Mouse (Mus musculus) heart, embryonic 15.5 days (tissue): ENCODE data around the gene Mta3. TPM values are rescaled to one million over a fixed set of nuclear protein-coding genes. Genes with fewer than 3 reads are reported as not detected.

Source experiments
- ATAC-seq: fragments of 200-750 bp; cut with Nextera tagmentation; replicated peaks from 2 replicates; pipeline ENCODE4 v1.8.0; 2017; ENCODE audit warnings: low read depth, moderate TSS enrichment; ENCODE audit not compliant: insufficient number of reproducible peaks, insufficient read depth, low FRiP score
- H3K27ac ChIP-seq: fragments of 300-500 bp; sonication (generic); 2 replicates; pipeline ENCODE4 v1.5.1; 2015; ENCODE audit warnings: mild to moderate bottlenecking, inconsistent platforms
- H3K27me3 ChIP-seq: fragments of 300-500 bp; sonication (generic); 2 replicates; pipeline ENCODE4 v1.6.1; 2015; ENCODE audit warnings: inconsistent platforms
- H3K36me3 ChIP-seq: fragments of 300-500 bp; sonication (generic); 2 replicates; pipeline ENCODE4 v1.6.1; 2015; ENCODE audit warnings: mild to moderate bottlenecking, inconsistent platforms
- H3K4me1 ChIP-seq: fragments of 300-500 bp; sonication (generic); replicated peaks from 2 replicates; pipeline ENCODE4 v1.6.1; 2015; ENCODE audit warnings: inconsistent platforms
- H3K4me2 ChIP-seq: fragments of 300-500 bp; sonication (generic); 2 replicates; pipeline ENCODE4 v1.6.1; 2015; ENCODE audit warnings: inconsistent platforms, mild to moderate bottlenecking, moderate library complexity
- H3K4me3 ChIP-seq: fragments of 300-500 bp; sonication (generic); 2 replicates; pipeline ENCODE4 v1.5.1; 2015; ENCODE audit warnings: mild to moderate bottlenecking, inconsistent platforms
- H3K9ac ChIP-seq: fragments of 300-500 bp; sonication (generic); 2 replicates; pipeline ENCODE4 v1.6.1; 2015; ENCODE audit warnings: mild to moderate bottlenecking, inconsistent platforms
- H3K9me3 ChIP-seq: fragments of 300-500 bp; sonication (generic); replicated peaks from 2 replicates; pipeline ENCODE4 v1.6.1; 2016; ENCODE audit warnings: inconsistent platforms
- WGBS: fragments of 180-500 bp; shearing (Covaris S2); methylation state at CpG from one replicate; pipeline ENCODE4 v1.1.7; 2015; ENCODE audit warnings: mixed read lengths; 5-methylcytosine and 5-hydroxymethylcytosine counted together
- polyA plus RNA-seq: library from polyadenylated mRNA; unstranded; fragments of >200 nt; fragmentation: Nextera tagmentation; extraction: Ambion mirVana; gene quantifications from 2 replicates; pipeline ENCODE4 v1.2.1, GENCODE M21; 2015

Gene Mta3
- polyA plus RNA-seq, 1 experiment from 2014 or later, result 36.9 TPM

DNA sequence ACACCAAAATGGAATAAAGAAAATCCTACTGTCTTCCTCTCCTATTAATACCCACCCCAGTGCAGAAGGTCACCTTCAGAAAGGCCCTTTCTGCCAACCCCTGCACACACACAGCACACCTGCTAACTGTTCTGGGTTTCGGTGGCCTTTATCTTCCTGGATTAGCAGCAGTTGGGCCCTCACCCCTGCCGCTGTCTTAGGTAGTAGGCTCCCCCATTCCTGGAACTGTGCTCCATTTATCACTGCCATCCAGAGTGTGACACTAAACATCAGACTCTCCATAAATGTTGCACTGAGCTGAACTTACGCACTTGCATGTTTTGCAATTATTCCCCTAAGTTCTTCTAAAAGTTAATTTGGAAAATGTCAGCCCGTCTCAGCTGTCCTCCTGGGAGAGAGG, 14.6 kb upstream of the Mta3 start:
- Histone ChIP-seq H3K9ac (no peak overlapping the region), H3K4me3 (no peak overlapping the region), H3K27me3 (no peaks in the 10 kb centered on the region), H3K36me3 (no peaks in the 10 kb centered on the region), H3K27ac (no peak overlapping the region), H3K4me2 (no peak overlapping the region), H3K9me3 (no peaks in the 10 kb centered on the region), H3K4me1 (peaks cover 8% of the 10 kb centered on the region)
- WGBS, result 35% methylated on average over 4 of the region's 4 CpGs
- no peak for ATAC-seq

DNA sequence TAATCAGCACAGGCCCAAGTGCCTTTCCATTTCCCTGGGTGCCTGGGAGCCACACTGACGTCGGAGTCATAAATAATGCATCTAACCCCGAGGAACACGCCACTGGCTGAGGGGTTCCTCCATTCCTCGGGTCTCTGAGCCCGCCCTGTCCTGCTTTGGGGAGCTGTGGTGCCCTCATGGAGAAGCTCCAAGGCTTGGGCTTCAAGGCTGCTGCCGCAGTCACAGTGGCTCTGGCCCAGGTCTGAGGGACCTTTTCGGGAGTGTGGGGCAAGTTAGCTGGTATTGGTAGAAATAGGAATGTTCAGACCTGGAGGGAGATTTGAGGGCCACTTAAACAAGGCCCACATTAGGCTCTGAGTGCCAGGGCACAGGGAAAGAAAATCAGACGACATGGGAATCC, 12.0 kb upstream of the Mta3 start:
- 71% methylated on average over 9 of the region's 9 CpGs for WGBS
- H3K9ac ChIP-seq, result no peak overlapping the region
- H3K4me3 ChIP-seq, result no peak overlapping the region
- H3K27ac ChIP-seq, result no peak overlapping the region
- no peaks in the 10 kb centered on the region for H3K36me3 ChIP-seq
- no peaks in the 10 kb centered on the region for H3K9me3 ChIP-seq
- H3K27me3 ChIP-seq, result no peaks in the 10 kb centered on the region
- ATAC-seq, result no peak
- H3K4me1 ChIP-seq, result peaks cover 8% of the 10 kb centered on the region
- no peak overlapping the region for H3K4me2 ChIP-seq

DNA sequence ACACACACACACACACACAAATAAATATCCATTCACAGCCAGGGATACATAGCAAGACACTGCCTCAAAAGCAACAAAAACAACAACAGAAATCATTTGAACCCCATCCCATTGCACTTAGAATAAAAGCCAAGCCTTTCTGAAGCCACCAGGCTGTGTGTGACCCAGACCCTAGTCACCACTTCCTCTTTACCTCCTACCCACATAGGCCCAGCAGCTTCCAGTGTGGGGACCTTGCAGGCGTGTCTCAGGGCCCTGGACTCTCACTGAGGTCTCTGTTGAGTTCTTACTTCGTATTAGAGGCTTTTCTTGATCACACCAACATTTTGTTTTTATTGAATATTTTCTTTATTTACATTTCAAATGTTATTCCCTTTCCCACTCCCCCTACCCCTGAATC, 10.2 kb upstream of the Mta3 start:
- Histone ChIP-seq H3K9ac (no peak overlapping the region), H3K4me3 (no peak overlapping the region), H3K4me2 (no peak overlapping the region), H3K9me3 (no peaks in the 10 kb centered on the region), H3K36me3 (no peaks in the 10 kb centered on the region), H3K27ac (no peak overlapping the region), H3K27me3 (no peaks in the 10 kb centered on the region), H3K4me1 (0 out of 2 replicates have a peak, but pooled peaks cover 3% of the 10 kb centered on the region)
- WGBS, result 69% methylated on average over 2 of the region's 2 CpGs
- ATAC-seq, result no peak

DNA sequence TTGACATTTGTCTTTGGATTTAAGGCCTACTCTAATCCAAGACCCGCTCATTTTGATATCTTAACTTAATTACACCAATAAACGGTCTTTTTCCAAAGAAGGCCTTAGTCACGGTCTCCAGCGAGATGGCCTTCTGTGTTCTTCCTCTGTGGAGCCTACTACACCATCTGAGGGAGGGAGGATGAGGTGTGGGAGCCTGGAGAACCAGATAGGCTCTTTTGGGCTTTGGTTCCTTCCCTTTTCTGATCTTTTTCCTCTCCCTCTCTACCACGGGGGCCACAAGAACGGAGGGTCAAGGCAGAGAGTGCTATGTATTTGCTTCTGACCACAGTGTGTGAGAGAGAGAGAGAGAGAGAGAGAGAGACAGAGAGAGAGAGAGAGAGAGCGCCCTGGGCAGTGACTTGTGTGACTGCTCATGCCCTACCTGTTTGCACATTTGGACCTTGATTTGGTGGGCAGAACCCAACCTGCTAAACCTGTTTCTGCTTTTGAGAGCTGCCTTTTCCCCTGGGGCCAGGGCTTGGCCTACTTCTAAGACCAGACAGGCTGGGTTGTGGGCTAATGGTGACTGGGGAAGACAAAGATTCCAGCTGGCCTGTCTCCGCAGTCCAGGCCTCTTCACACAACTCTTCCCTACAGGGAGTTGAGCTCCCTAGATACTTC, 6.8 kb upstream of the Mta3 start:
- Histone ChIP-seq H3K4me3 (no peak overlapping the region), H3K27ac (no peak overlapping the region), H3K9me3 (no peaks in the 10 kb centered on the region), H3K9ac (no peak overlapping the region), H3K36me3 (no peaks in the 10 kb centered on the region), H3K4me2 (no peak overlapping the region), H3K27me3 (no peaks in the 10 kb centered on the region), H3K4me1 (no peaks in the 10 kb centered on the region)
- no peak for ATAC-seq
- 81% methylated on average over 8 of the region's 8 CpGs for WGBS

DNA sequence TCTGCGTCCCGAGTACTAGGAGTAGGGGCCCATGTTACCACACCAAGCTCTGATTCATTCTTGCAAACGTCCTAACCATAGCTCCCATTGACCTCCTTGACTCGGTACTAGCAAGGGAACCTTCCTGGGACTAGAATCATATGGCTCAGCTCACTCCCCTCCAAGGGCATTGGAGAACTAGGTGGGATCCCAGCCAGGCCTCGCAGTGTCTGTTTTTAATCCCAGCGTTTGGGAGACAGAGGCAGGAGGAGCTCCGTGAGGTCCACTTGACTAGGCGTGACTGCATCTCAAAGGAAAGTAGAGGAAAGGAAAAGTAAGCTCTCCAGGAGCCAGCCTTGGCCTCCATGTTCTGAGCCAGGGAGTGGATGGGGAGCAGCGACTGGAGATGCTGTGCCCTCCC, 5.8 kb upstream of the Mta3 start:
- Histone ChIP-seq H3K4me3 (no peak overlapping the region), H3K4me1 (peaks cover under 1% of the 10 kb centered on the region; the same call in 1 of the 2 replicates), H3K9ac (no peak overlapping the region), H3K9me3 (no peaks in the 10 kb centered on the region), H3K36me3 (no peaks in the 10 kb centered on the region), H3K27me3 (no peaks in the 10 kb centered on the region), H3K4me2 (no peak overlapping the region), H3K27ac (no peak overlapping the region)
- 80% methylated on average over 9 of the region's 9 CpGs for WGBS
- ATAC-seq, result no peak

DNA sequence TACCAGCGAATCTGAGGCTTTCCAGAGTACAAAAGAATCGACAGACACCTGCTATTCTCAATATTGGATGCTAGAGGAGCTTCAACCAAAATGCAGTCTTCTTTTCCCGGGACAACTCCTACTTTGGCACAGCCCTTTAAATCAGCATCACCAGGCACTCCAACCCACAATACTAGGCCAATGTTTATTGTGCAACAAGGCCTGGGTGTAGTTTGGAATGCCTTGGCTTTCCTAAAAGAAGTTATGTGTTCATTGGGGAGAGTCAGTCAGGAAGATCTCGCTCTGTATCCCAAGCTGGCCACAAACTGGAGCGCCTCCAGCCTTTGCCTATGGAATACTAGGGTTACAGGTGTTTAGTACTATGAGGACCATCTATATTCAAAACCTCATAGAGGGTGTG, 1.5 kb upstream of the Mta3 start:
- H3K4me2 ChIP-seq, result no peak overlapping the region
- no peaks in the 10 kb centered on the region for H3K27me3 ChIP-seq
- H3K4me1 ChIP-seq, result peaks cover 16% of the 10 kb centered on the region
- WGBS, result 87% methylated on average over 5 of the region's 5 CpGs
- no peaks in the 10 kb centered on the region for H3K36me3 ChIP-seq
- no peak overlapping the region for H3K27ac ChIP-seq
- ATAC-seq, result no peak
- H3K9me3 ChIP-seq, result no peaks in the 10 kb centered on the region
- no peak overlapping the region for H3K9ac ChIP-seq
- no peak overlapping the region for H3K4me3 ChIP-seq

DNA sequence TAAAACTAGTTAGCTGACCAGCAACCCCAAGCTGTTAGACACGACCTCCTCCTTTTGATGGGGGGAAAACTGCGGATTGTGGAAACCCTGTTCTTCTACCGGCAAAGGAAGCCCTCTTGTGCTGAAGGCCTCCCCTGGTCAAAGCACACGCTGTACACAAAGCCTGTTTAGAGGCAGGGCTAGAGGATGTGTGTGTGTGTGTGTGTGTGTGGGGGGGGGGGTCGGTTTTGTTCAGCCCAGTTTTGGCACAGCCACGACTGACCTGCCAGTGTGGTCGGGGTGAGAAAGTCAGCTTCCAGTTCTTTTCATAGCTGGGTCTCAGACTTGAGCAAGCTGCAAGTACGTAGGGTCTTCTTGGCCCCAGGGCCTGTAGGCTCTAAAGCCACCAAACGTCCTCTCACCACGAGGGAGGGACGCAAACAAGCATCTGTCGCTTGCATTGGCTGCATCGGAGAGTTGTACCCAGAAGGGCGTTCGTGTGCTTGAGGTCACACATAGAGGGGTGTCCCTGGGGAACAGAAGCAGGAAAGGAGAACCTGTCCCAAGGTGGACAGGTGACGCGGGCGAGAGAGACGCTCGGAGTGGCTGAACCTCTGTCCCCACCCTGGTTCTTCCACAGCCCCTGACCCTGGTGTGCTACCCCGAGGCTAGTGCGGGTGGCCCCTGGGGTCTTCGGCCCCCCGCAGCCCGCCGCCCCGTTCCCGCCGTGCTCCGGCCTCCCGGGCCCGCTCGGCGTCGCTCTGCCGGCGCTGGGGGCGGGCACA, 429 bp upstream of the Mta3 start:
- peak; percentile 56 for ATAC-seq
- peak overlapping the region; percentile 96 for H3K27ac ChIP-seq
- H3K4me1 ChIP-seq, result peaks cover 16% of the 10 kb centered on the region

DNA sequence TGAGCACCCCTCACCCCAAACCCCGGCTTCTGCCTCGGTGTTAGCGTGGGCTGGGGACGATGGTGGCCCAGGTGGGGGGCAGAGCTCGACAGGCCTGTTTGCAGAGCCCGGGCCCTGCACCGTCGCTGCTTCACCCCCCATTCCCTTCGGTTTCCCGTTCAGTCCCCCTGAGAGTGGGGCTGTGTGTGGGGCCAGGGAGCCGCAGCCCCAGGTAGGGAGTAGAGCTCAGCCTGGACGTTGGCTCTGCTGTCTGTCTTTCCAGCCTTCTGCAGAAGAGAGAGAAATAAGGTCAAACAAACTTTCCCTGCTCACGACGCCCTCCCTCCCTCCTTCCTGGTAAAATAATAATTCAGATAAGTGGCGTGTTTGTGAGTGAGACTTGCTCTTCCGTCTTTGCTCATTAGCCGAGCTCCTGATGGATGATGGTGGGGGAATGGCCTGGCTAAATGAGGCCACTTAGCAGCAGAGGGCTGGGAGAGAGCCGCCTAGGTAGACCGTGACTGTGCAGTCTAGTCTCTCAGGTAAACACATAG, 697 bp downstream of the Mta3 start:
- Histone ChIP-seq H3K9ac (peak overlapping the region; percentile 97), H3K4me1 (peaks cover 16% of the 10 kb centered on the region), H3K27ac (peak overlapping the region; percentile 96), H3K36me3 (peaks cover 6% of the 10 kb centered on the region; the same call in 1 of the 2 replicates), H3K27me3 (no peaks in the 10 kb centered on the region), H3K4me3 (peak overlapping the region; percentile 97), H3K4me2 (peak overlapping the region; percentile 87), H3K9me3 (no peaks in the 10 kb centered on the region)
- ATAC-seq, result peak; percentile 74
- WGBS, result 2% methylated on average over 19 of the region's 19 CpGs

More for the DNA sequence above, 429 bp upstream of the Mta3 start:
- Histone ChIP-seq H3K36me3 (peaks cover 5% of the 10 kb centered on the region; the same call in 1 of the 2 replicates), H3K9me3 (no peaks in the 10 kb centered on the region), H3K4me2 (peak overlapping the region; percentile 87), H3K27me3 (no peaks in the 10 kb centered on the region), H3K9ac (peak overlapping the region; percentile 97), H3K4me3 (peak overlapping the region; percentile 97)
- WGBS, result 2% methylated on average over 35 of the region's 38 CpGs

DNA sequence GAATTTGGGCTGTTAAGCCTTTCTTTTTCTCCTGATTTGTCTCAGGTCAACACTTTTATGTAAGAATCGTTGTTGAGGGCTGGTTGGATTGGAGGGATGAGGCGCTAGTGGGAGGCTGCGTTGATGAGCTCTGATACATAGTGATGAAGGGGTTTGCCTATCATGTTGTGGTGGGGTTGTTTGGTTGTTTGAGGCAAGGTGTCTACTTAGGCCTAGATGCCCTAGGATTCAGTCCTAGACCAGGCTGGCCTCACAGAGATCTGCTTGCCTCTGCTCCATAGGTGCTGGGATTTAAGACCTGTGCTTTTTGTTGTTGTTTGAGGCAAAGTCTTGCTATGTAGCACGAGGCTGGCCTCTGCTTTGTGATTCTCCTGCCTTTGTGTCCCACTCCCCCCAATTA, 1.4 kb downstream of the Mta3 start:
- Histone ChIP-seq H3K27me3 (no peaks in the 10 kb centered on the region), H3K4me1 (peaks cover 16% of the 10 kb centered on the region), H3K36me3 (peaks cover 6% of the 10 kb centered on the region; the same call in 1 of the 2 replicates), H3K4me2 (peak overlapping the region; percentile 87), H3K27ac (peak overlapping the region; percentile 96), H3K9ac (no peak overlapping the region), H3K4me3 (peak overlapping the region; percentile 97), H3K9me3 (no peaks in the 10 kb centered on the region)
- ATAC-seq, result no peak
- 79% methylated on average over 4 of the region's 4 CpGs for WGBS

DNA sequence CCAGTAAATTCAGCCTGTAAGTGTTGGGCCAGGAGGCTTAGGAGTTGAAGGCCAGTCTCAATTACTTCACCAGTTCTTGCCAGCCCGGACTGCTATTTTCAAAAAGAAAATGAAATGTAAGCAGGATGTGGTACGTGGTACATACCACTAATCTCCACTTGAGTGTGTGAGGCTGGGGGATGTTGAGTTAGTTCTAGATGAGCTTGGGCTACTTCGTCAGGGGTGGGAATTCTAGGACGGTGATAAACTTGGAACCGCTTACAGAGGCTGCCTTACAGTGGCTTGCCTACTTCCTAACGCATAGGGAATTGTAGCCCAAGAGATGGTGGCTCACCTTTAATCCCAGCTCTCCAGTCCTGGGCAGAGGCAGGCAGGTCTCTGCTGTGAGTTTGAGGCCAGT, 1.9 kb downstream of the Mta3 start:
- no peak overlapping the region; the same call in 1 of the 2 replicates for H3K9ac ChIP-seq

DNA sequence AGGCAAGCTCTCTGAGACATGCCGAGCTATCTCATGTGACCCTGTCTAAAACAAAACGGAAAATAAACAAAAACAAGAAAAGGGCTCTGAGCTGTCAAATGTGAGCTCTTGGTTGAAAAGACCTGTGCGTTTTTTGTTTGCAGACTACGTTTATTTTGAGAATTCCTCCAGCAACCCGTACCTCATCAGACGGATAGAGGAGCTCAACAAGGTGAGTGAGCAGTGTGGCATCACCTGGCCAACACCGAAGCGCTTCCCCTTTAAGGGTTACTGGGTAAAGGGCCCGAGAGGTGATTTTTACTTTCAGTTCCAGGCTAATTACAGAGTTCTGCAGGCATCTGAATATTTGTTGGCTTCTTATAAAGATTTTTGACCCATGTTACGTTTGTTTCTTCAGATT, 2.3 kb downstream of the Mta3 start:
- H3K27me3 ChIP-seq, result no peaks in the 10 kb centered on the region
- no peak overlapping the region for H3K4me3 ChIP-seq
- ATAC-seq, result no peak
- no peak overlapping the region for H3K9ac ChIP-seq
- H3K4me1 ChIP-seq, result peaks cover 16% of the 10 kb centered on the region
- H3K9me3 ChIP-seq, result no peaks in the 10 kb centered on the region
- peaks cover 10% of the 10 kb centered on the region; the same call in 1 of the 2 replicates for H3K36me3 ChIP-seq
- H3K27ac ChIP-seq, result no peak overlapping the region
- 0 out of 2 replicates have a peak overlapping the region, but pooled peaks have one; percentile 87 for H3K4me2 ChIP-seq
- 81% methylated on average over 10 of the region's 10 CpGs for WGBS

More for the DNA sequence above, 1.9 kb downstream of the Mta3 start:
- Histone ChIP-seq H3K4me2 (peak overlapping the region; percentile 87), H3K4me3 (no peak overlapping the region), H3K27me3 (no peaks in the 10 kb centered on the region), H3K36me3 (peaks cover 9% of the 10 kb centered on the region; the same call in 1 of the 2 replicates), H3K9me3 (no peaks in the 10 kb centered on the region), H3K27ac (peak overlapping the region; percentile 96; the same call in 1 of the 2 replicates), H3K4me1 (peaks cover 16% of the 10 kb centered on the region)
- 85% methylated on average over 6 of the region's 6 CpGs for WGBS
- ATAC-seq, result no peak
